Comparison of ENCODE assay signal across 18 mouse cellular contexts in the genomic region with DNA sequence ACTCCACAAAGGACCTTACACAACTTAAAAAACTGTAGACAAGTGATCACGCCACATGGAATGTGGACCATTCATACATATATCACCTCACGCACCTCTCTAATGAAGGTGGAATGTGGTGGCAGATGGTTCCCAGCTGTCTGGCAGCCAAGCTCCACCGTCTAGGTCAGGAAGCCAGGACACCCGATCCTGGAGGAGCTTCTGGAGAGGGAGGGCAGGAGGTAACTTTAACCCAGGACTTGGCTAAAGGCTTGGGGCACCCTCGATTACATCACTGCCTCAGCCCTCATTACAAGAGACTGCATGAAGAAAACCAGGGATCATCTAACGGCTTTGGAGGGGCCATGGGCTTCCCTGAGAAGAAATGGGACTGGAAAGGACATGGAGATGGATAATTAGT.
DNase-seq lines count a peak whose midpoint lies in the region; ATAC-seq and TF ChIP-seq lines count a peak whose summit lies in the region.
"Had no signal": no experiment of that assay in that cellular context is flagged by ENCODE, and none has a peak within 500 bp of the region (broad histone marks: within the 10 kb centered on the region; RNA-seq: fewer than 3 reads in every experiment).

No protein-coding gene starts in this region.

- intact Hi-C loops in heart, adult 2 months (cut with DNase I): no loop called here
- intact Hi-C loops in left cerebral cortex, postnatal 36 days (cut with DNase I): no loop called here

- WGBS in heart, adult 2 months: 46% methylated on average over 6 of the region's 6 CpGs
- 25% methylated on average over 6 of the region's 6 CpGs for WGBS in kidney, postnatal 0 days
- 43% methylated on average over 6 of the region's 6 CpGs for WGBS in embryonic facial prominence, embryonic 10.5 days
- WGBS in limb, embryonic 13.5 days: 29% methylated on average over 6 of the region's 6 CpGs

- no peak overlapping the region for H3K27ac ChIP-seq in heart, adult 2 months
- no peak overlapping the region for H3K27ac ChIP-seq in kidney, postnatal 0 days
- H3K27ac ChIP-seq in embryonic facial prominence, embryonic 10.5 days (replicated peaks): no peak overlapping the region
- H3K27ac ChIP-seq in limb, embryonic 13.5 days: no peak overlapping the region
- H3K27ac ChIP-seq: forebrain, embryonic 13.5 days; heart, embryonic 10.5 days; liver, embryonic 12.5 days; lung, embryonic 15.5 days had no signal

- no peaks in the 10 kb centered on the region for H3K79me2 ChIP-seq in heart, adult 2 months (replicated peaks; ENCODE audit: control insufficient read depth, insufficient read depth, low read length)

- no peak for TF ChIP-seq POLR2A in heart, adult 2 months (IDR thresholded peaks at IDR 0.05; ENCODE audit: insufficient read depth, low read depth, low read length)

- peak; percentile 64 for DNase-seq in heart, adult 11 months
- DNase-seq in heart, adult 2 months: no peak
- DNase-seq in kidney, postnatal 0 days (ENCODE audit: low spot score): peak; percentile 58
- no peak for DNase-seq in kidney, postnatal 25 days
- DNase-seq in embryonic facial prominence, embryonic 10.5 days (ENCODE audit: low spot score): peak; percentile 45
- no peak for DNase-seq in left cerebral cortex, postnatal 36 days (ENCODE audit: low spot score in 2 of 2)
- DNase-seq in thymus, adult 18-20 months: no peak
- DNase-seq: adrenal gland, postnatal 14 days; B cell, adult 2 months; cerebellum, adult 11-12 months; heart, postnatal 36 days; kidney, postnatal 10 days; midbrain, embryonic 14.5 days had no signal

- H3K9me3 ChIP-seq in kidney, postnatal 0 days (replicated peaks; ENCODE audit: low read length): no peaks in the 10 kb centered on the region
- no peaks in the 10 kb centered on the region for H3K9me3 ChIP-seq in embryonic facial prominence, embryonic 10.5 days
- no peaks in the 10 kb centered on the region for H3K9me3 ChIP-seq in limb, embryonic 13.5 days
- H3K9me3 ChIP-seq: forebrain, embryonic 13.5 days; heart, embryonic 10.5 days; liver, embryonic 12.5 days; lung, embryonic 15.5 days had no signal

- no peaks in the 10 kb centered on the region for H3K36me3 ChIP-seq in heart, adult 2 months (ENCODE audit: control insufficient read depth, insufficient read depth, low read length)
- no peaks in the 10 kb centered on the region for H3K36me3 ChIP-seq in kidney, postnatal 0 days (ENCODE audit: insufficient read depth, low read length)
- no peaks in the 10 kb centered on the region for H3K36me3 ChIP-seq in embryonic facial prominence, embryonic 10.5 days (replicated peaks)
- no peaks in the 10 kb centered on the region for H3K36me3 ChIP-seq in limb, embryonic 13.5 days
- H3K36me3 ChIP-seq: heart, embryonic 10.5 days; liver, embryonic 12.5 days; lung, embryonic 15.5 days had no signal

- no peak overlapping the region for H3K9ac ChIP-seq in heart, adult 2 months (ENCODE audit: low read depth, low read length)
- H3K9ac ChIP-seq in kidney, postnatal 0 days (ENCODE audit: low read depth, low read length): no peak overlapping the region
- no peak overlapping the region for H3K9ac ChIP-seq in limb, embryonic 13.5 days
- H3K9ac ChIP-seq: forebrain, embryonic 13.5 days; liver, embryonic 12.5 days; lung, embryonic 15.5 days had no signal

- no peak overlapping the region for H3K4me3 ChIP-seq in heart, adult 2 months
- no peak overlapping the region for H3K4me3 ChIP-seq in kidney, postnatal 0 days (replicated peaks; ENCODE audit: low read depth, low read length)
- H3K4me3 ChIP-seq in embryonic facial prominence, embryonic 10.5 days: no peak overlapping the region
- H3K4me3 ChIP-seq in limb, embryonic 13.5 days: no peak overlapping the region
- H3K4me3 ChIP-seq: forebrain, embryonic 13.5 days; heart, embryonic 10.5 days; liver, embryonic 12.5 days; lung, embryonic 15.5 days had no signal

- H3K4me1 ChIP-seq in heart, adult 2 months (ENCODE audit: control insufficient read depth, insufficient read depth, low read length): no peaks in the 10 kb centered on the region
- H3K4me1 ChIP-seq in kidney, postnatal 0 days (replicated peaks; ENCODE audit: insufficient read depth, low read length): no peaks in the 10 kb centered on the region
- H3K4me1 ChIP-seq in embryonic facial prominence, embryonic 10.5 days: peaks cover 4% of the 10 kb centered on the region
- H3K4me1 ChIP-seq in limb, embryonic 13.5 days: no peaks in the 10 kb centered on the region
- H3K4me1 ChIP-seq: forebrain, embryonic 13.5 days; heart, embryonic 10.5 days; liver, embryonic 12.5 days; lung, embryonic 15.5 days had no signal

- no peak for TF ChIP-seq CTCF in heart, adult 2 months (IDR thresholded peaks at IDR 0.05)
- TF ChIP-seq CTCF in kidney, postnatal 0 days (IDR thresholded peaks at IDR 0.05; ENCODE audit: low read depth): no peak

- no peak overlapping the region for H3K4me2 ChIP-seq in kidney, postnatal 0 days (ENCODE audit: low read length)
- H3K4me2 ChIP-seq in limb, embryonic 13.5 days (replicated peaks): no peak overlapping the region
- H3K4me2 ChIP-seq: forebrain, embryonic 13.5 days; liver, embryonic 12.5 days; lung, embryonic 15.5 days had no signal

- TF ChIP-seq EP300 in heart, adult 2 months (IDR thresholded peaks at IDR 0.05; ENCODE audit: insufficient read depth, low read depth, low read length): no peak

- H3K27me3 ChIP-seq in heart, adult 2 months (ENCODE audit: control insufficient read depth, insufficient read depth, low read length): no peaks in the 10 kb centered on the region
- H3K27me3 ChIP-seq in kidney, postnatal 0 days (ENCODE audit: insufficient read depth, low read length): no peaks in the 10 kb centered on the region
- H3K27me3 ChIP-seq in embryonic facial prominence, embryonic 10.5 days (replicated peaks; ENCODE audit: low read depth, poor library complexity, severe bottlenecking): no peaks in the 10 kb centered on the region
- H3K27me3 ChIP-seq in limb, embryonic 13.5 days: no peaks in the 10 kb centered on the region
- H3K27me3 ChIP-seq: forebrain, embryonic 13.5 days; liver, embryonic 12.5 days; lung, embryonic 15.5 days had no signal

- peak; percentile 52; the same call in 1 of the 2 replicates for ATAC-seq in kidney, postnatal 0 days (replicated peaks; ENCODE audit: low FRiP score, low read depth)
- peak; percentile 44; the same call in 1 of the 2 replicates for ATAC-seq in limb, embryonic 13.5 days (ENCODE audit: low FRiP score, low read depth)
- ATAC-seq: forebrain, embryonic 13.5 days; liver, embryonic 12.5 days had no signal

Comparison
In these comparisons a context has a peak if more than half of its experiments do, and no peak if none do; other contexts are left out.
1. DNase-seq: peak in heart, adult 11 months (single experiment), kidney, postnatal 0 days (single experiment) and embryonic facial prominence, embryonic 10.5 days (single experiment); none in heart, adult 2 months (0 of 2), kidney, postnatal 25 days (0 of 2), left cerebral cortex, postnatal 36 days (0 of 2) and thymus, adult 18-20 months (0 of 2).